Mouse (Mus musculus) MEL (cell line): ENCODE results near the gene Cntrl.

Experiments
- CTCF ChIP-seq, 3 experiments: IDR thresholded peaks in 2 of 3; conservative IDR thresholded peaks in 1 of 3; 2 replicates each; pipeline ENCODE4 v1.5.1; 2011 to 2012; ENCODE audit warnings: low read length in 3 of 3, low read depth in 2 of 3, mild to moderate bottlenecking in 2 of 3, improper control_type of control experiment in 1 of 3, inconsistent platforms in 1 of 3, mixed read lengths in 1 of 3, moderate library complexity in 1 of 3; ENCODE audit not compliant: control insufficient read depth in 1 of 3, insufficient read depth in 1 of 3, poor library complexity in 1 of 3, severe bottlenecking in 1 of 3
- EP300 ChIP-seq, 2 experiments: IDR thresholded peaks; 2 replicates each; pipeline ENCODE4 v1.6.1; 2011; ENCODE audit warnings: improper control_type of control experiment in 2 of 2, low read length in 2 of 2, low read depth in 1 of 2, mild to moderate bottlenecking in 1 of 2
- GABPA ChIP-seq: IDR thresholded peaks from 2 replicates; pipeline ENCODE4 v1.6.1; 2012; ENCODE audit warnings: low read depth, mild to moderate bottlenecking, inconsistent platforms, low read length, improper control_type of control experiment, moderate library complexity
- GATA1 ChIP-seq: IDR thresholded peaks from 2 replicates; pipeline ENCODE4 v1.6.1; 2011; ENCODE audit warnings: low read depth, low read length, improper control_type of control experiment
- JUND ChIP-seq: IDR thresholded peaks from 2 replicates; pipeline ENCODE4 v1.6.1; 2011; ENCODE audit warnings: low read depth, mild to moderate bottlenecking, improper control_type of control experiment, low read length
- POLR2A ChIP-seq, 2 experiments: IDR thresholded peaks; 2 replicates each; pipeline ENCODE4 v1.6.1; 2011 to 2012; ENCODE audit warnings: low read length in 2 of 2, mild to moderate bottlenecking in 2 of 2, control low read depth in 1 of 2, improper control_type of control experiment in 1 of 2, low read depth in 1 of 2, moderate library complexity in 1 of 2; ENCODE audit not compliant: control insufficient read depth in 1 of 2, insufficient read depth in 1 of 2, poor library complexity in 1 of 2
- SMC3 ChIP-seq: IDR thresholded peaks from 2 replicates; pipeline ENCODE4 v1.6.1; 2011; ENCODE audit warnings: low read depth, low read length, improper control_type of control experiment
- TCF12 ChIP-seq: IDR thresholded peaks from 2 replicates; pipeline ENCODE4 v1.6.1; 2014; ENCODE audit warnings: low read depth, mild to moderate bottlenecking, inconsistent platforms, low read length, improper control_type of control experiment, moderate library complexity
- UBTF ChIP-seq: IDR thresholded peaks from 2 replicates; pipeline ENCODE4 v1.6.1; 2012; ENCODE audit warnings: low read depth, mild to moderate bottlenecking, inconsistent platforms, low read length, improper control_type of control experiment, moderate library complexity, borderline replicate concordance; ENCODE audit not compliant: insufficient read depth
- USF1 ChIP-seq: IDR thresholded peaks from 2 replicates; pipeline ENCODE4 v1.6.1; 2014; ENCODE audit warnings: low read depth, mild to moderate bottlenecking, inconsistent platforms, low read length, improper control_type of control experiment, moderate library complexity
- ZMIZ1 ChIP-seq: IDR thresholded peaks from 2 replicates; pipeline ENCODE4 v1.6.1; 2012; ENCODE audit warnings: low read depth, mild to moderate bottlenecking, inconsistent platforms, low read length, improper control_type of control experiment, moderate library complexity
- ZNF384 ChIP-seq: IDR thresholded peaks from 2 replicates; pipeline ENCODE4 v1.6.1; 2012; ENCODE audit warnings: low read depth, mild to moderate bottlenecking, inconsistent platforms, low read length, improper control_type of control experiment

DNA sequence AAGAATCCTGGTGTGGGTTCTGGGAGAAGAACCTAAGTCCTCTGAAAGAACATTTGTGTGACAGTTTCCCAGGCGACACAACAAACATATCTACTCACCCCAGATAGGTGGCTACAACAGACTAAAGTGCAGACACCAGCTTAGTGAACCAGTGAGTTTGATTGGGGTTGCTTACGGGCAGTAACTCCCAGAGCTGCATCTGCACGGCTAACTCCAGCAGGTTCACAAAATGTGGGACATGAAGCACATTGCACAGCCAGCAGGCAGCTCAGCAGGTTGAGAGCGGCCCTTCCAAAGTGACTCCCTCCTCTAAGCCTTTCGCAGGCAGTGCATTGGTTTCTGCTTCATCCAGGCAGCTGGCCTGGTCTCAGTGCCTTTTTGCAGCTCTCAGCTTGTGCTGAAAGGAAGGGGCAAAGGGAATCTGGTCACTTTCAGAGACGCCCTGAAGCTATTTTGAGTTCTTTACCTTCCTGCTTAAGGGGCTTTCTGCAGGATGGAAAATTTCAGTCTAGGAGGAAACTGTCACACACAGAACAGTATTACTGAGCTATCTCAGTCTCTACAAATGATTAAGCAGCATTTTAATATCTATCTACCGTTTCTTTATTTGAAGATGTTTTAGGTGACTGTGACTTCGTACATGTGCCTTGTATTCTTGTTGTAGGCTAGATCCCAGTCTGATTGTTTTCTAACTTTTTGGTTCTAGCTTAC, 44.7 kb downstream of the Cntrl start:
- TF ChIP-seq CTCF (IDR thresholded peaks at IDR 0.05 in 2 of 3, conservative IDR thresholded peaks at IDR 0.05 in 1 of 3; ENCODE audit: control insufficient read depth in 1 of 3, insufficient read depth in 1 of 3, low read depth in 2 of 3, low read length in 3 of 3, poor library complexity in 1 of 3, severe bottlenecking in 1 of 3) (no peak), UBTF (no peak), SMC3 (no peak), EP300 (IDR thresholded peaks at IDR 0.05; ENCODE audit: low read depth in 1 of 2, low read length in 2 of 2) (no peak), ZMIZ1 (no peak), JUND (no peak), USF1 (no peak), POLR2A (IDR thresholded peaks at IDR 0.05; ENCODE audit: control insufficient read depth in 1 of 2, insufficient read depth in 1 of 2, low read depth in 1 of 2, low read length in 2 of 2, poor library complexity in 1 of 2) (no peak), TCF12 (no peak), GATA1 (no peak), ZNF384 (no peak), GABPA (no peak)
